Mouse (Mus musculus): ENCODE measurements around the gene Zfp655.
"Not testable (repeated sequence)": the region's sequence is repeated elsewhere in the genome, so short reads cannot be mapped to it uniquely, and the experiment has no call there.

Gene Zfp655

GRCm38 (mm10) chr5:145231367-145231871 is at the start of gene Zfp655:
Gene Zfp655, plus strand, starts transcription at chr5:145231715.
- peak; percentile 95 for DNase-seq (ENCODE audit: low read depth)

GRCm38 (mm10) chr5:145185244-145185643 is 46.3 kb upstream of the Zfp655 start:
- DNase-seq (ENCODE audit: low read depth): no peak

GRCm38 (mm10) chr5:145189416-145189815 is 42.1 kb upstream of the Zfp655 start:
- no peak for DNase-seq (ENCODE audit: low read depth)

- no peak for DNase-seq (ENCODE audit: low read depth)
These were observed 41.1 kb upstream of the Zfp655 start for GRCm38 (mm10) chr5:145190373-145190772.

GRCm38 (mm10) chr5:145190875-145191798 is 40.4 kb upstream of the Zfp655 start:
- peak; percentile 86 for DNase-seq (ENCODE audit: low read depth)

- no peak for DNase-seq (ENCODE audit: low read depth)
These were observed 39.6 kb upstream of the Zfp655 start, which contains the start of gene Atp5j2 for GRCm38 (mm10) chr5:145191962-145192361. Gene Atp5j2, minus strand, starts transcription at chr5:145192062.

GRCm38 (mm10) chr5:145200387-145200786 is 31.1 kb upstream of the Zfp655 start:
- no peak for DNase-seq (ENCODE audit: low read depth)

GRCm38 (mm10) chr5:145201321-145201991 is 30.1 kb upstream of the Zfp655 start, which contains the start of gene Zkscan14:
Gene Zkscan14, minus strand, starts transcription at chr5:145201868.
- DNase-seq (ENCODE audit: low read depth): peak; percentile 62

GRCm38 (mm10) chr5:145202446-145202845 is 29.1 kb upstream of the Zfp655 start:
- no peak for DNase-seq (ENCODE audit: low read depth)

GRCm38 (mm10) chr5:145203936-145204691 is 27.4 kb upstream of the Zfp655 start, which contains the start of gene Zkscan5:
Gene Zkscan5, plus strand, starts transcription at chr5:145204562.
- peak; percentile 98 for DNase-seq (ENCODE audit: low read depth)

- peak; percentile 15 for DNase-seq (ENCODE audit: low read depth)
These were observed 26.5 kb upstream of the Zfp655 start for GRCm38 (mm10) chr5:145205041-145205440.

GRCm38 (mm10) chr5:145207385-145207784 is 24.1 kb upstream of the Zfp655 start:
- DNase-seq (ENCODE audit: low read depth): no peak

- DNase-seq (ENCODE audit: low read depth): no peak
These were observed 23.6 kb upstream of the Zfp655 start for GRCm38 (mm10) chr5:145207954-145208353.

- DNase-seq (ENCODE audit: low read depth): not testable (repeated sequence)
These were observed 23.1 kb upstream of the Zfp655 start for GRCm38 (mm10) chr5:145208391-145208790.

GRCm38 (mm10) chr5:145211340-145211739 is 20.2 kb upstream of the Zfp655 start:
- DNase-seq (ENCODE audit: low read depth): no peak

- no peak for DNase-seq (ENCODE audit: low read depth)
These were observed 19.3 kb upstream of the Zfp655 start for GRCm38 (mm10) chr5:145212216-145212615.

GRCm38 (mm10) chr5:145213505-145213904 is 18.0 kb upstream of the Zfp655 start:
- DNase-seq (ENCODE audit: low read depth): no peak

GRCm38 (mm10) chr5:145214679-145215078 is 16.8 kb upstream of the Zfp655 start:
- DNase-seq (ENCODE audit: low read depth): no peak

- DNase-seq (ENCODE audit: low read depth): no peak
These were observed 13.8 kb upstream of the Zfp655 start for GRCm38 (mm10) chr5:145217746-145218145.

- DNase-seq (ENCODE audit: low read depth): no peak
These were observed 13.3 kb upstream of the Zfp655 start for GRCm38 (mm10) chr5:145218206-145218605.

- no peak for DNase-seq (ENCODE audit: low read depth)
These were observed 12.8 kb upstream of the Zfp655 start for GRCm38 (mm10) chr5:145218671-145219070.

GRCm38 (mm10) chr5:145219981-145220380 is 11.5 kb upstream of the Zfp655 start:
- DNase-seq (ENCODE audit: low read depth): no peak

All from fibroblast of lung, adult 2 months (primary cell).